Mouse (Mus musculus) kidney, adult 2 months (tissue): ENCODE data around the gene 2010300C02Rik.

Source experiments
- CTCF ChIP-seq: fragments of 200-500 bp; conservative IDR thresholded peaks from 2 replicates; pipeline ENCODE4 v1.5.1; 2011; ENCODE audit warnings: low read depth, mild to moderate bottlenecking, control low read depth, low read length, moderate library complexity, mixed read lengths; ENCODE audit not compliant: insufficient read depth, insufficient read length
- POLR2A ChIP-seq: fragments of 200-500 bp; IDR thresholded peaks from one replicate; pipeline ENCODE4 v1.6.1; 2011; ENCODE audit warnings: low read depth, low read length, control low read depth

DNA sequence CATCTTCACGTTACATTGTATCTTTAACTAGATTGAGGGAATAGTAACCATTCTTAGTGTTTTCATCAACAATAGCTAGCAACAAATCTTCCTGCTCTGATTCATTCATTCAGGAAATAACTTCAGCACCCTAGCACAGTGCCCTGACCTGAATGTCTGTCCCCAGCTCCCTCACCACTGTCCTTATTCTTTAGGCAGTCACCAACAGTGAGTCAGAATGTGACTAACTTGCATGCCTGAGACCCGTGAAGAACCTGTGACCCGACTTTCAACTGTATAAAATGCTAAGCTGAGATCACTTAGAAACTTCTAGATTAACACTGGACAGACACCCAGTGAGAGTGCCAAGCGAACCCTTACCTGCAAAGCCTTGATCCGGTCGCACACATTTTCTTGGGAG is 88.4 kb downstream of the 2010300C02Rik start:
- TF ChIP-seq POLR2A = no peak
- TF ChIP-seq CTCF = no peak
